Mouse (Mus musculus): ENCODE measurements around the gene Zc2hc1b. TPM values are rescaled to one million over a fixed set of nuclear protein-coding genes. Genes with fewer than 3 reads are reported as not detected.
"Not testable (repeated sequence)": the region's sequence is repeated elsewhere in the genome, so short reads cannot be mapped to it uniquely, and the experiment has no call there.

Zc2hc1b gene
- polyA plus RNA-seq, 1 experiment = not detected

- TF ChIP-seq POLR2A (IDR thresholded peaks at IDR 0.05; ENCODE audit: borderline replicate concordance, control insufficient read depth, low read depth, low read length) = no peak
- no peak for TF ChIP-seq CTCF (IDR thresholded peaks at IDR 0.05; ENCODE audit: control insufficient read depth, insufficient read depth, low read length)
- Histone ChIP-seq H3K27ac (ENCODE audit: control insufficient read depth, insufficient read depth, low read depth, low read length, poor library complexity) (no peak overlapping the region), H3K4me3 (replicated peaks; ENCODE audit: control insufficient read depth, low read depth, low read length) (no peak overlapping the region), H3K4me1 (ENCODE audit: control insufficient read depth, insufficient read depth, low read length) (no peaks in the 10 kb centered on the region)
- 87% methylated on average over 3 of the region's 3 CpGs for whole genome bisulfite sequencing
Observed at GRCm38 (mm10) chr10:13209506-13209905, 31.7 kb upstream of the Zc2hc1b start.

GRCm38 (mm10) chr10:13209061-13209460 lies 31.2 kb upstream of the Zc2hc1b start:
- no peak overlapping the region for H3K27ac ChIP-seq (ENCODE audit: control insufficient read depth, insufficient read depth, low read depth, low read length, poor library complexity)
- H3K4me3 ChIP-seq (replicated peaks; ENCODE audit: control insufficient read depth, low read depth, low read length) = no peak overlapping the region

GRCm38 (mm10) chr10:13201741-13202293 lies 24.0 kb upstream of the Zc2hc1b start:
- H3K4me3 ChIP-seq (replicated peaks; ENCODE audit: control insufficient read depth, low read depth, low read length) = no peak overlapping the region
- TF ChIP-seq CTCF (IDR thresholded peaks at IDR 0.05; ENCODE audit: control insufficient read depth, insufficient read depth, low read length) (no peak), POLR2A (IDR thresholded peaks at IDR 0.05; ENCODE audit: borderline replicate concordance, control insufficient read depth, low read depth, low read length) (no peak)
- H3K27ac ChIP-seq (ENCODE audit: control insufficient read depth, insufficient read depth, low read depth, low read length, poor library complexity) = no peak overlapping the region
- whole genome bisulfite sequencing = 82% methylated on average over 6 of the region's 6 CpGs
- H3K4me1 ChIP-seq (ENCODE audit: control insufficient read depth, insufficient read depth, low read length) = no peaks in the 10 kb centered on the region

More at GRCm38 (mm10) chr10:13209061-13209460, 31.2 kb upstream of the Zc2hc1b start:
- no peak for TF ChIP-seq CTCF (IDR thresholded peaks at IDR 0.05; ENCODE audit: control insufficient read depth, insufficient read depth, low read length)
- no peak for TF ChIP-seq POLR2A (IDR thresholded peaks at IDR 0.05; ENCODE audit: borderline replicate concordance, control insufficient read depth, low read depth, low read length)
- WGBS = 85% methylated on average over 4 of the region's 4 CpGs
- no peaks in the 10 kb centered on the region for H3K4me1 ChIP-seq (ENCODE audit: control insufficient read depth, insufficient read depth, low read length)

- Histone ChIP-seq H3K27ac (ENCODE audit: control insufficient read depth, insufficient read depth, low read depth, low read length, poor library complexity) (no peak overlapping the region), H3K4me1 (ENCODE audit: control insufficient read depth, insufficient read depth, low read length) (no peaks in the 10 kb centered on the region), H3K4me3 (replicated peaks; ENCODE audit: control insufficient read depth, low read depth, low read length) (no peak overlapping the region)
- TF ChIP-seq CTCF (IDR thresholded peaks at IDR 0.05; ENCODE audit: control insufficient read depth, insufficient read depth, low read length) (no peak), POLR2A (IDR thresholded peaks at IDR 0.05; ENCODE audit: borderline replicate concordance, control insufficient read depth, low read depth, low read length) (no peak)
- WGBS = 39% methylated on average over 3 of the region's 3 CpGs
Observed at GRCm38 (mm10) chr10:13200862-13201261, 23.0 kb upstream of the Zc2hc1b start.

GRCm38 (mm10) chr10:13199234-13199633 lies 21.4 kb upstream of the Zc2hc1b start:
- Histone ChIP-seq H3K4me1 (ENCODE audit: control insufficient read depth, insufficient read depth, low read length) (no peaks in the 10 kb centered on the region), H3K27ac (ENCODE audit: control insufficient read depth, insufficient read depth, low read depth, low read length, poor library complexity) (no peak overlapping the region), H3K4me3 (replicated peaks; ENCODE audit: control insufficient read depth, low read depth, low read length) (no peak overlapping the region)
- TF ChIP-seq CTCF (IDR thresholded peaks at IDR 0.05; ENCODE audit: control insufficient read depth, insufficient read depth, low read length) (no peak), POLR2A (IDR thresholded peaks at IDR 0.05; ENCODE audit: borderline replicate concordance, control insufficient read depth, low read depth, low read length) (no peak)
- WGBS = 5% methylated on average over 1 of the region's 1 CpGs

GRCm38 (mm10) chr10:13196872-13197507 lies 19.2 kb upstream of the Zc2hc1b start:
- 81% methylated on average over 8 of the region's 8 CpGs for WGBS
- H3K4me3 ChIP-seq (replicated peaks; ENCODE audit: control insufficient read depth, low read depth, low read length) = no peak overlapping the region
- H3K27ac ChIP-seq (ENCODE audit: control insufficient read depth, insufficient read depth, low read depth, low read length, poor library complexity) = no peak overlapping the region
- TF ChIP-seq POLR2A (IDR thresholded peaks at IDR 0.05; ENCODE audit: borderline replicate concordance, control insufficient read depth, low read depth, low read length) (no peak), CTCF (IDR thresholded peaks at IDR 0.05; ENCODE audit: control insufficient read depth, insufficient read depth, low read length) (no peak)
- peaks cover 2% of the 10 kb centered on the region; the same call in 1 of the 2 replicates for H3K4me1 ChIP-seq (ENCODE audit: control insufficient read depth, insufficient read depth, low read length)

- H3K4me3 ChIP-seq (replicated peaks; ENCODE audit: control insufficient read depth, low read depth, low read length); H3K4me1 ChIP-seq (ENCODE audit: control insufficient read depth, insufficient read depth, low read length); H3K27ac ChIP-seq (ENCODE audit: control insufficient read depth, insufficient read depth, low read depth, low read length, poor library complexity): not testable (repeated sequence)
- WGBS = 83% methylated on average over 7 of the region's 7 CpGs
Observed at GRCm38 (mm10) chr10:13193496-13193895, 15.7 kb upstream of the Zc2hc1b start.

- H3K4me1 ChIP-seq (ENCODE audit: control insufficient read depth, insufficient read depth, low read length) = peaks cover 2% of the 10 kb centered on the region; the same call in 1 of the 2 replicates
- TF ChIP-seq POLR2A (IDR thresholded peaks at IDR 0.05; ENCODE audit: borderline replicate concordance, control insufficient read depth, low read depth, low read length) (peak; percentile 40; the same call in 1 of the 2 replicates), CTCF (IDR thresholded peaks at IDR 0.05; ENCODE audit: control insufficient read depth, insufficient read depth, low read length) (no peak)
- peak within 1 kb of the TSS; percentile 96 for H3K27ac ChIP-seq (ENCODE audit: control insufficient read depth, insufficient read depth, low read depth, low read length, poor library complexity)
- H3K4me3 ChIP-seq (replicated peaks; ENCODE audit: control insufficient read depth, low read depth, low read length) = peak within 1 kb of the TSS; percentile 77
- WGBS = under 1% methylated on average over 43 of the region's 43 CpGs
Observed at GRCm38 (mm10) chr10:13192731-13193351, 15.0 kb upstream of the Zc2hc1b start, which contains the start of gene Ltv1. Ltv1 (minus strand) TSS chr10:13193168.
